Mouse (Mus musculus) cerebellum, adult 8-10 months (tissue): Measurements from ENCODE around the gene Nagk.
A peak's percentile ranks its signal among the peaks of the same experiment; 100 is the strongest.
"Not testable (repeated sequence)": the region's sequence is repeated elsewhere in the genome, so short reads cannot be mapped to it uniquely, and the experiment has no call there.

ENCODE experiments used
- DNase-seq: peaks from one replicate; pipeline ENCODE4 v3.0.0; 2022

Nagk gene

DNA sequence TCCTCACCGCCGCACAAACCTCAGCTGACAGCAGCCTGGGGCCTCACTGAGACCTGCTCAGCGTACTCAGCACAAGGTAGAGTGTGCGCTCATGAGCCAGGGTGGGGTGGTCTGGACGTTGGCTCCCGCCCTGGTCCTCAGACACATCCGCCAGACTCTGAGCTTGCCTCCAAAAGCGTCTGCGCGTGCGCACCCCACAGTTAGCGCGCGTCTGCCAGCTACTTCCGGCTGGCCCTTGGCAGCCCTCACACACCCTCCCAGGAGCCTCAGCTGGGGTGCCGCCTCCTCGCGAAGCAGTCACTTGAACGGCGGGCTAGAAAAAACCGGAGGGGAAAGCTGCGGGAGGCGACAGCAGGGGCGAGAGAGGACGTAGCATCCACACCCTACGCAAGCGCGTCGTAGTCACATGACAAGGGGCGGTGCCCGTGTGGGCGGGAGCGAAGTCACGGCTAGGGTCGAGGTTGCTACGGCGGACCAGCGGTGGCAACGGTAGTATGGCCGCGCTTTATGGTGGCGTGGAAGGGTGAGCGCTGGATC lies at the start of gene Nagk:
Gene Nagk (plus strand): TSS at position 223 of the 537 bp plus-strand sequence.
- peak; percentile 91 for DNase-seq

DNA sequence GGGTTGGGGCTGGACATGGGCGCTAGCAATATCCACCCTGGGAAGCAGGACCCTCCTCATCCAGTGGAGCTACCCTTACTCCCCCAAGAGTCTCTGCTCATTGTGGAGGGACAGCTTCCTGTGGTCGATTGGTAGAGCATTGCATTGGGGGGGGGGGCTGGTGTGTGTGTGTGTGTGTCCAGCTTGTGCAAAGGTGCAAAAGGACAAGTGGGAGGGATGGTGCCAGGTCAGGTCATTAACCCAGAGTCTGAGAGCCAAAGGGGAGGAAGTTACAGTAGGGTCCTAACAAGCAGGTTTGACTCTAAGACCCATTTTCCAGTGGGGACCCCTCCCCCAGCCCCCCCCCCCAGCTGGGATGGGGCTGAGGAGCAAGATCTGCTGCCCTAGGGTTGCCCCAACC lies 49.3 kb upstream of the Nagk start:
- DNase-seq = no peak

DNA sequence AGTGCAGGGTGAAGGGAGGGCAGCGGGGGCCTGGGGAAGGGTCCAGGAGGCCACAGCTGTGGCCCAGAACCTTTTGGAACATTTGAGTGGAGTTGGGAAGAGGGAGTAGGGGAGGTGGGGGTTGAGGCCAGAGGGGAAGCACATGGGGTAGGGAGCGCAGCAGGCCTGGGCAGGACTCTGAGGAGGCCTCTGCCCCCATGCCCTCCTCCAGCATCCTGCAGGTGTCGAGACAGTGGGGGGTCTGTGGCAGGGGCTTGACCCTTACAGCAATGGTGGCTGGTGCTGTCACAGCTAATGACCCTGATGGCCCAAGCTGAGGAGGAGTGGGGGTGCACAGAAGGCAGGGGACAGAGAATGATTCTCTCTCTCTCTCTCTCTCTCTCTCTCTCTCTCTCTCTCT lies 45.5 kb upstream of the Nagk start:
- no peak for DNase-seq

DNA sequence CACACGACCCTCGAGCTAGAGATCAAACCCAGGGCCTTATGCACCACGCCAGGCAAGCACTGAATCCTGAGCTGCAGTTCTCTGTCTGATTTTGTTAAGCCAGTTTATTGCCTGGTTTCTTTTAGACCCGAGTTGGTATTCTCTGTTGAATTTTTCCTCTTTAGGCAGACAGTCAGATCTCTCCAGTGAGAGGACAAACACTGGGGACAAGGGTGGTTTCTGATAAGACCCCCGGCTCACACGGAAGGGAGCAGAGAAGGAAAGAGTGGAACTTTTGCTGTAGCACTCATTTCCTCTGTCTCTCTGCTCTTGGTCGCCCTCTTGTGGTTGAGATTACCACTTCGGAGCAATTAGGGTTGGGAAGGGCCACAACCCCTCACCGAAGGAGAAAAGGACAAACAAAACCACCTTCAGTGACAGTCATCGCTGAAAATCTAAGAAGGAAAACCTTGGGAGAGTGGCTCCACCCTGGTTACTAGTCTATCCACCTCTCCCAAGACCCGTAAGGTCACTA lies 44.6 kb upstream of the Nagk start:
- peak; percentile 45 for DNase-seq

DNA sequence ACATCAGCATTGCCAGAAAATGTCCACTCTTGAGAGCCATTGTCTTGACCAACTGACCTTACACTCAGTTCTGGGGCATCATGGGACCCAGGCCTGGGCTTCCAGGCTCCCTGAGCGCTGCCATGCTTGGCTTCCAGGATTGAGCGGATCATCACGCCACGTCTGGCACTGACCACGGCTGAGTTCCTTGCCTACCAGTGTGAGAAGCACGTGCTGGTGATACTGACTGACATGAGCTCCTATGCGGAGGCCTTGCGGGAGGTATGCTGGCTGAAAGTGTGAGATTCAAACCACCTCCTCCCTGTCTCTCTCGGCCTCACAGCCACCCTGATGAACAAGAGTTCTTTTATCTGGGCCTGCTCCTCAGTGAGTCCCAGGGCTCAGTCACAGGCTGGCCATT lies 38.7 kb upstream of the Nagk start:
- DNase-seq = no peak

DNA sequence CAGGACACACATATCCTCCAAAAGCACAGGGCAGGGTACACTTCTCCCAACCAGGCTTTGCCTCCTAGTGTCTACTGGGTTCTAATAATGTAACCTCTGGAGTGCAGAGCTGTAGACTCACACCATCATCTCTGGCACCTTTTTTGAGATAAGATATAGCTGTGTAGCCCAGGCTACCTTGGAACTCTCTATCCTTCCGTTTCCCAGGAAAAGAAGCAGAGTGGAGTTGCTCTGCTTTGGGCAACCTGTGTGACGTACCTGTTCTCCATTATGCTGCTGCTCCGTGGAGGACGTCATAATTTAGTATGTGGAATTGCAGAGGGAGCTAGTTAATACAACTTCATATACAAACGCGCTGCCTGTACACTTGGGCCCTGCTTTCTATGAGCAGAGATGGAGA lies 32.4 kb upstream of the Nagk start, which contains the start of gene Ankrd53:
Gene Ankrd53 (plus strand): TSS at position 301 of the 400 bp plus-strand sequence.
- no peak for DNase-seq

DNA sequence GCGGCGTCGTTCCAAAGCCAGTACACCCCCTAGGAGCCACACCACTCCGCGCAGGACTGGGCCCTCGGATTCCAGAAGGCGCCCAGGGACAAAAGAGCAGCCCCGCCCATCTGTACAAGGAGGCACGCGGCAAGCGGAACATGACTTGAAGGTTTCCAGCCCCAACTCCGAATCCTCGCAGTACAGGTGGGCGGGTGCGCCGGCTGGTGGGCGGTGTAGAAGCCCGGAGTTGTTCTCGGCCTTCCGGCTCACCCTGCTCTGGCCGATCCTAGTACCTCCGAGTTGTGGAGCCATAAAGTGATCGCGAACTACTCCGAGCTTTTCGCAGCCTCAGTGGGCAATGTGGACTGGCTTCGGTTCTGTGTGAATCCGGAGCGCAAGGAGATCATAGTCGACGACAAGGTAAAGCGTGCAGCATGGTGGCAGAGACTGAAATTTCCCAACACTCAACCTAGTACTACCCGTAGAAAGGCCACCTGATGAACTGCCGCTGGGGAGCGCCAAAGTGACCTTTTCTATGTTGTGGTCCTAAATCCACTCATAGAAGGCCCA lies 31.8 kb upstream of the Nagk start:
- DNase-seq = no peak

DNA sequence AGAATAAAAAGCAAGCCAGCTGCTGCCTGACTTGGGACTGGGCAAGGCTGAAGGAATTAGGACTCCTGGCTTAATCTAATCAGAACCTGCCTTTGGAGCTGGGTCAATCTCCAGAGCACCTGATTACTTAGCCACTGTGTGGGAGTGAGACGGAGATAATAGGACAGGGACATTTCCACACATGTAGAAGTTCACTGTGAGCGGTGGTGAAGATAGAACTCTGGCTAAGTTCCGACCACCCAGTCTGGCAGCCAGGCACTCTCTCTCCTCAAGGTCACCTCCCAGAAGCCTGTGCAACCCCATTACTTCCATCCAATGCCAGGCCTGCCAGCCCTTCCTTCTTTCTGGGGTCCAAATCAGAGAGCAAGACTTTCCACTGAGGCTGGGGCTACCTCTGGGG lies 27.8 kb upstream of the Nagk start:
- no peak for DNase-seq

DNA sequence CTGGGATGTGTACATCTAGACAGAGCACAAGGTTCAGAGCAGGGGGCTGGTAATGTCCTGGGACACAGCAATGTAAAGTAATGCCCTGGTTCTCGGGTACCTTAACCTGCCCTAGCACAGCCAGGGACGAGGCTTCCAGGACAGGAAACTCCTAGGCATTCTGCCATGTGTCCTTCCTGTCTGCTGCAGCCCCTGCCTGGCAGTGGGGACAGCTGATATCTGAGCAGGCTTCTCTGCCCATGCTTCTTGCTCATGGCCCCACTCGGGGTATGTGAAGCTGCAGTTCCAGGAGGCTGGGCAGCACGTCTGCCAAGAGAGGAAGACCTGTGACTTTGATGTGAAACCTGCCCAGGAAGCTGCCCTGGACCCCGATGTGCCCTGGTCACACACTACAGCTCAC lies 26.3 kb upstream of the Nagk start:
- no peak for DNase-seq

DNA sequence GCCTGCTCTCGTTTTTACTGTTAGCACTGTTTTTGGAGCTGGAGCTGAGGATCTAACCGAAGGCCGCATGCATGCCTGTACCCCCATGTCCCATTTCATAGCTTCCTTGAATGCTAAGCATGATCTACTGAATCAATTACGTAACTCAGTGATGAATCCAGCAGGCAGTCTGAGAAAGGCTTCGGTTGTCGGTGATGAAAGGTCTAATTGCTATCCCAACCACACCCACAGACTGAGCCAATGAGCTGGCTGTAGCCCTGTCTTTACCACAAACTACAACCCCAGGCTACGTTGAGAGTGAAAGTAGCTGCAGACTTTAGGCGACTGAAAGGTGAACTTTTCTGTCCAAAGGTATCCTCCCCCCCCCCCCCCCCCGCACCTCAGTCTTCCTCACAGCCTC lies 20.7 kb upstream of the Nagk start:
- no peak for DNase-seq

DNA sequence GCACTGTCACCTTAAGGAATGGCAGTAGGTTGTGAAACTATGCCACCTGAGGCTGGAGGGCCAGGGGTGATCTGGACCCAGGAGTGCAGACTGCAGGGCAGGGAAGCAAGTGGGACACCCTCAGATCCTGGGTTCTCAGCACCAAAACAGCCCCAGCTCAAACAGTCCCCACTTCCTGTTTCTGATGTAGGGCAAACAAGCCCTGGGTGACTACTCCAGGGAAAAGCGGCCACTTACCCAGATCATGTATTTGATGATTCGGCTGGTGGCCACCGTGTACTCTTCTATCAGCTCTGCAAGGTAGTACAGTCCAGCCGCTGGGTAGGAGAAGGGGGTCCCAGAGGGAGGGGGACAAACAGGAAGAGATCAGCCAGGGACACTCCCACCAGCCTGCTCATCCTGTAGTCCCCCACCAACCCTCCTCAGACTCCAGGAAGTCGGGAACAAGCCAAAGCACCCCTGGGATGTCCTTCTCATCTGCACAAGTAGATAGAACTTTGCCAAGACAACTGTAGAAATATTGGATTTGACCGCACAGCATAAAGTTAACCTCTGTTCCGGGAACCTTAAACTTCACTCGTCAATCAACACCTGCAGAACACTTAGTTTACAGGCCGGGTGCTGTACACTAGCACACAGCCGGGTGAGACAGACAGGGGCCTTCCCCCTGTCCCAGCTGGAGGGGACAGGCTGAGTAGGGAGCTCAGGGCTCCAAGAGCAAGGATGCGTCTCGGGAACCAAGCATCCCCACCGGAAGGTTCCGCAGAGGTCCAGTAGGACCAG lies 19.8 kb upstream of the Nagk start:
- peak; percentile 24 for DNase-seq

DNA sequence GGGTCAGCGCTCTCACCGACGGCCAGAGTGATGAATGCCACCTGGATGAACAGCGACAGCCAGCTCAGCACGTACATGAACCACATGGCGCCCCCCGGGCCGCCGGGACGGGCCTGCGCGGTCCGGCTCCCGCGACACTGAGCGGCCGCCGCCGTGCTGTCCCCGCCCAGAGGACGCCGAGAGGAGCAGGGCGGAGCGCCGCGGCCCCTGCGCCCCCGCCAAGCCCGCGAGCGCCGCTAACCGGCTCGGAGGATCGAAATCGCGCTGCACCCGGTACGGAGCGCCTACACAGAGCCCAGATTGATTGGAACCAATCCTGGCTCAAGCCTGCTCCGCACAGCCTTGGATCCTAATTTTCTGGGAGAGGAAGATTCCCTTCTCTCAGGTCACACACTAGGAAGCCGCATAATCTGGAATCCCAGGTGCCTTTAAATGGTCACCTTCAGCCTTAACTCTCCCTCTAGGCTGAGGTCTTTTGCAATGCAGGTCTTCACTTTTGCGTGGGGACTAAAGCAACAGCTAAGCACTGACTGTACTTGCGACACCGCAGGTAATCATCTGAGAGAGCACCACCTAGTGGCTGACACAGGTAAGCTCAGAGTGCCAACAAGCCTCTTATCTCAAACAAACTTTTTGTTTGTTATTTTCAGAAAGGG lies 19.0 kb upstream of the Nagk start, which contains the start of gene Tex261:
Gene Tex261 (minus strand): TSS at position 176 of the 656 bp plus-strand sequence.
- DNase-seq = peak; percentile 89

DNA sequence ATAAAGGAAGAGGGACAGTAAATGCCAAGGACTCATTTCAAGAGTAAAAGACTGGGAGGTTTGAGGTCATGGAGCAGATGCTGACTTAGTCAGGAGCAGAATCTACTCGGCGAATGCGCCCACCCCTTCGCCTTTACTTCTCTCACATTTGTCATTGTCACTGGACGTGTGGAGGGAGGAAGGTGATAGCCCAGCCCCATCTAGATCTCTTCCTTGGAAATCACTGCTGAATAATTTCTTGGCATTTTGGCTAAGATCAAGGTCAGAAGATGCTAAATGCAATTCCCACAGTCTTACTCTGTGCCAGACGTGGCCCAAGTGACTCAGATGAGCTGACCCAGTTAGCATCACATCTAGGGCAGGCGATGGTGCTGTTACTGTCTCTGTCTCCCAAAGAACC lies 16.5 kb upstream of the Nagk start:
- no peak for DNase-seq

DNA sequence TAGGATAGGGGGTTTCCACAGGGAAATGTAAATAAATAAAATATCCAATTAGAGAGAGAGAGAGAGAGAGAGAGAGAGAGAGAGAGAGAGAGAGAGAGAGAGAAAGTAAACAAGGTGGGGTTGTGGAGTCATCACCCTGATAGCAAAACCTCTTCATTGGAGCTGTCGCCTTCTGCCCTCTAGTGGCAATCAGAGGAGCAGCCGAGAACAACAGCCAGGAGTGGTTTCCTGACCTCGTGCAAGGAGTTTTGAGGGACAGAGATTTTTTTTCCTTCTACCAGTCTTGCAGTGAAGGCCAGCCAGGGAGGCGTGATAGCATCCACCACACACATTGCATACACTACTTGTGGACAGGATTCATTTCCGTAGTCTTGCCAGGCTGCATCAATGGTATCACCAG lies 15.8 kb upstream of the Nagk start:
- peak; percentile 27 for DNase-seq

DNA sequence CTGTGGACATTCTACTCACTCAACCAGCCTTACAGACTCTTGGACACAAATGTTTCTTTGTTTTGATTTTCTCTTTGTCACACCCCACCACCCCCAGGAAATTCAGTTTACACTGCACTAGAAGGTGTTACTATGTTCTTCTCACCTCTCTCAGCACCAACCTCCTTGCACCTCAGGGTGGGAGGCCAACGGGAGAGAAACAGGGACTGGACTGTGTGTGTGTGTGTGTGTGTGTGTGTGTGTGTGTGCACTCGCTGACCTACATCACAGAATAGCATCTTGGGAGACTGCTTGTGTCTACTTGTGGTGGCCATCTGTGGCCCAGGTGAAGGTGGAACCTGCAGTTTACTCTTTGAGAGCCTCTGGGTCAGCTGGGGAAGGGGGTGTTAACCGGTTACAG lies 8.4 kb upstream of the Nagk start:
- no peak for DNase-seq

DNA sequence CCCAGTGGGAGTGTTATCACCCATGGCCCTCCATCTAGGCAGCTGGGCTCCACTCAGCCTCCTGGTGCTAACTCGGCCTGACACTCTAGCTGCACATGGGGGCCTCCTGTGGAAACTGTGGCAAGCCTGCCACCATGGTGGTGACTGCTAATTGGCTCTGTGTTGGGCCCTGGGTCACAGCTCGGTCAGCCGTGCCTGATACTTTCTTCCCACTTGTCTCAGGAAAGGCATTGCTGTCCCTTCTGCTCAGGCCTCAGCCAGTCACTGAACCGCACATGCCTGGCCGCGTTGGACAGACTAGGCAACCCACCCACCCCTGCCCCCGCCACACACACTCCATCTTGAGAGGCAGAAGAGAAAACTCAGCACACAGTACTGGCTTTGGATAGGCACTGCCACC lies 6.2 kb upstream of the Nagk start:
- no peak for DNase-seq

DNA sequence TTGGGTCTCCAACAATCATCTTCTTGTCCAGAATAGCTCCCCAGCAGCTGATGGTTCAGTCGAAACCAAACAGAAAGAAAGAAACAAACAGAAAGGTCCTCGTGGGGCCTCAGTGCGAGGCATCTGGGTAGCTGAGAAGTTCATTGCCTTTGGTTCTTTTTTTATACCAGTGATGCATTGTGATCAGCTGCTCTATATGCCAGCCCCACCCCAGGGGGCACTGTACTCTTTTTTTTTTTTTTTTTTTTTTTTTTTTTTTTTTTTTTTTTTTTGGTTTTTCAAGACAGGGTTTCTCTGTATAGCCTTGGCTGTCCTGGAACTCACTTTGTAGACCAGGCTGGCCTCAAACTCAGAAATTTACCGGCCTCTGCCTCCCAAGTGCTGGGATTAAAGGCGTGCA lies 4.2 kb upstream of the Nagk start:
- not testable (repeated sequence) for DNase-seq

DNA sequence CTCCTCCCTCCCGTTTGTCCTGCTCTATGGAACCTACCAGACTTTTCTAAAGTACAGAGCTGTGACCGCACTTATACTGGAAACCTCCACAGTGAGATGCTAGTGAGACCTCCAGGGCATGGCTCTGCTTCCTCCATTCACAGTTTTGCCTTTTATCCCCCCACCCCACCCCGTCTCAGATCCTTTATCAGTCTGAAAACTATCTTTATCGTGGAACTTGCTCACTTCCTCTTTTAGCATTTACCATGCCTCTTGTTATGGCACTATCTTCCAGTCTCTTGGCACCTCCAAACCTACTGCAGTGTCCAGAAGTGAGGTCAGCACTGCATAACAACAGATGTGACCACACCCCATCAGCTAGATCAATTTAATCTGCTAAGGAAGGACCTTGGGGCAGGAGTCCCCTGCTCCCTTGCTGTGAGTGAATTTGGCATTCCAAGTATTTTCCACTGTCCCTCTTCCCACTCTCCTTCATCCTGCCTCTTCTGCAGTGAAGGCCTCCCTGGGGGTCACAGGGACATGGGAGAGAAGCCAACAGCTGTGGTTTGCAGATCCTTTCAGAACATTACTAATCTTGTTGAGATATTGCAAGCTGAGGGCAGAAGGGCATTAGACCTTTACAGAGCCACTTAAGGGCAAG lies 3.4 kb upstream of the Nagk start:
- DNase-seq = no peak

DNA sequence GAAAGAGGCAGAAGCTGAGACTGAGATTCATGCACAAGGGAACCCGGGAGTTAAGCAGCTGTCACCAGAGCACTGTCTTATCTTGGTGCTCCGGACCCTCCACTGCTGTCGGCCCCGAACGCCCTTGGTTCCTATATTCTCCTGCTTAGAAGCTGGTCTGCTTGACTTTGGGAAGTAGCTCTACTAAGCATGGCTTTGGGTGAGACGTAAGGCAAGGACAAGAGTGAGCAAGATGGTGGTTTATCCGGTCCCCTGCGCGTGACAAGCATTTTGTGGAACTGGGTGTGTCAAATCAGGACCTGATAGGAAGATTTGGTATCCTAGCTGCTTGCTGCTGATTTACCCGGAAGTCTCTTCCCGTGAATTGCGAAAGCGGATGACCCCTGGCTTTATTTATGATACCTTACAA lies 714 bp downstream of the Nagk start:
- no peak for DNase-seq

DNA sequence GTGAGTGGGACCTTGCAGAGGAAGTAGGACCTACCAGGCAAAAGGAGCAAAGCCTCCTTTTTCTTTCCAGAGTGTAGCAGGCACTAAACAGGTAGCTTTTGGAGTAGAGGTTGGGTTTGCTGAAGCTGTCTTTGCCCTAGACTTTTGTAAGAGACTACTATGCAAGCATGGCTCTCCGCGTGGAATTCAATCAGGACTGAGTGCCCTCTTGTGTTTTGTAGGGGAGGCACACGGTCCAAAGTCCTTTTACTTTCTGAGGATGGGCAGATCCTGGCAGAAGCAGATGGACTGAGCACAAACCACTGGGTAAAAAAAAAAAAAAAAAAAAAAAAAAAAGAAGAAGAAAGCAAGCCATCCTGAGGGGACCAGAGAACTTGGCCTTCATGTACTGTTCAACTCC lies 1.9 kb downstream of the Nagk start:
- no peak for DNase-seq

DNA sequence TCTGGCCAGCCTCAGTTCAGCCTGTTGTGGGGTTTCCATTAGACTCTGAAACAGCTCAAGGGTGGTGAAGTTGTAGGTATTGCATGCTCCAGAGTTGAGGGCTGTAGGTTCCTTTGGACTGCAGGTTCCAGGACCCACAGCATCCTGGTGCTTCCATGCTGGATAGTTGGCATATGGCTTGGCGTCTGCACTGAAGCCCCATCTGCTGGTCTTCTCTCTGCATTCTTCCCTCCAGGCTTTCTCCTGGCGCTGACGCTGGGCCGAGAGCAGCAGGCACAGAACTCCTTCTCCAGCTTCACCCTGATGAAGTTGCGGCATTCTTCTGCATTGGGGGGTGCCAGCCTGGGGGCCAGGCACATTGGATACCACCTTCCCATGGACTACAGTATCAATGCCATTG lies 7.3 kb downstream of the Nagk start:
- peak; percentile 25 for DNase-seq

DNA sequence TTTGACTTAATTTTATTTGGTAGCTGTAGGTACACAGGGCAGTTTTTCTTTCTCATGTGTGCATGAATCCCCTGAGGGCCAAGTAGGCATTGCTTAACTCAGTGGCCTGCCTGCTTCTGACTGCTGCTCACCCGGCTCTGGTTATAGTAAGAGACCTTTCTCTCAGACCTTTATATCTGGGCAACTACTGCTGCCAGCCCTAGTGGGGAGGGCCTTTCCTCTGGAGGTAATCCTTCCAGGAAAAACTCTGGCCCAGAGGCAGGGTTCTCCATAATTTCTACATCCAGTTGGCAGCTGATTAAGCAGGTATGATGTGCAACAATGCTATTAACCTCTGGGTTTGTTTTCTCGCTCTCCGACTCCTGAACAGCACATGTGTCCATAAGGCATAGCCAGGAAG lies 8.1 kb downstream of the Nagk start:
- DNase-seq = no peak

DNA sequence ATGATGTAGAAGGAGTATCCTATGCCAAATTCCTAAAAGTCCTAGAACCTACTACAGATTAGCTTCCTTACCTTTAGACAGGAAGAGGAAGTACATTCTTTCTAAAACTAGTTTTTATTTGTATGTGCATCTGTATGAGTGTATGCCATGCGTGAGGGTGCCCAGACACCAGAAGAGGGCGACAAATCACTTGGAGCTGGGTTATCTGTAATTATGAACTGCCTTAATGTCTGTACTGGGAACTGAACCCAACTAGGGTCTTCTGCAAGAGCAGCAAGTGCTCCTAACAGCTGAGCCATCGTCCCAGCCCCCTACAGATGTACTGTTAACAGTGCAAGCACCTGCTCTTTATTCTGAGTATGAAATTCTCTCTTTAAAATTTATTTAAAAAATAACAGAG lies 21.0 kb downstream of the Nagk start:
- DNase-seq = no peak
